Mouse (Mus musculus): Measurements from ENCODE around the gene Lipt1. TPM values are rescaled to one million over a fixed set of nuclear protein-coding genes. Genes with fewer than 3 reads are reported as not detected.

Lipt1 gene
- total RNA-seq, 2 experiments from 2014 or later, result 6.8 to 7.4 TPM

- no peak for DNase-seq (ENCODE audit: low spot score in 2 of 2)
These were observed 23.1 kb downstream of the Lipt1 start for GRCm38 (mm10) chr1:37894606-37895005.

GRCm38 (mm10) chr1:37899816-37900215 lies 28.3 kb downstream of the Lipt1 start:
- no peak for DNase-seq (ENCODE audit: low spot score in 2 of 2)

DNA sequence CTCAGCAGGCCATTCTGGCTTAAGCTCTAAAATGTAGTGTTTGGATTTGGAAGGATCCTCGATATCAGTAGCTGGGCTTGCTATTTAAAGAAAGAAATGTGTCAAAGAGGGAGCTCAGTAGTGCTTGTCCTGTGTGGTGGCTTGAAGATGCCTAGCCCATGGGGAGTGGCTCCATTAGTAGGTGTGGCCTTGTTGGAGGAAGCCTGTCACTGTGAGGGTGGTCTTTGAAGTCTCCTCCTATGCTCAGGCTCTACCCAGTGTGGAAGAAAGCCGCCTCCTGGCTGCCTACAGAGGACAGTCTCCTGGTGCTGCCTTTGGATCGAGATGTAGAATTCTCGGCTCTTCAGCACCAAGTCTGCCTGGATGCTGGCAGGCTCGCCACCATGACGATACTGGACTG lies 28.8 kb downstream of the Lipt1 start:
- DNase-seq (ENCODE audit: low spot score in 2 of 2), result no peak

DNA sequence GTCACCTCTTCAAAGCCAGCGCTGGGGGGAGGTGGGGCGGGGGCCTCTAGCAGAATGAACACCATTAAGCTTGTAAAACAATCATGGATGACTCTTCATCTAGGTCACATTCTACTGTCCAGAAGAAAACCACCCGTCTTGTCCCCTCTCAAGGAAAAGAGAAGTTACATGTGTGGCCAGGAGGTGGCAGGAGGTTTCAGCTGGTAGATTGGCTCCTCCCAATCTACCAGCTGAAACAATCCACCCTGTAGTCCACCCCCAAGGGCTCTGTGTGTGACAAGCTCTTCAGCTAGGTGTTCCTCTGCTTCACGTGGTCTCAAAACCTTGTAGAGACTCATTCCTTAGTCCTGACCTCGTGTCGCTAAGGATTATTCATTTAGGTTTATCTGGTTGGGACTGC lies 31.6 kb downstream of the Lipt1 start:
- DNase-seq (ENCODE audit: low spot score in 2 of 2), result no peak

- no peak for DNase-seq (ENCODE audit: low spot score in 2 of 2)
These were observed 41.2 kb downstream of the Lipt1 start for GRCm38 (mm10) chr1:37912751-37913150.

DNA sequence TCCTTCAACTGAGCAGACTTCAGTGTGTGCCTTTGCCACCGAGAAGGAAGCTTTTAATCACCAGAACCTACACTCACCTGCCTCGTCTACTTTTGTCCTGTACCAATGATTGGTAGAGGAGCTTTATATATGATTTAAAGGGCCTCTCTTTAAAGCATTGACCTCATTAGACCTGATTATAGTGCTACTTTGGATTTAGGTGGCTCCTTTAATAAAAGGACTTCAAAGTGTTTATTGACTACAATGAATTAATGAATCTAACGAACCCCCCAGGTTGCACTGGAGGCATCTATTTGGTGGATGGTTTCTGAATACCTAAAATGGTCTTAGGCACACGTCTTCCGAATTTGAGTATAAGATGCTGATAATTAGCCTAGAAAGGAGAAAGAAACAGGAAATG lies 44.9 kb downstream of the Lipt1 start, which contains the start of gene Lyg2:
TSS of gene Lyg2 (minus strand) at position 101 of the 400 bp plus-strand sequence.
- DNase-seq (ENCODE audit: low spot score in 2 of 2), result no peak

DNA sequence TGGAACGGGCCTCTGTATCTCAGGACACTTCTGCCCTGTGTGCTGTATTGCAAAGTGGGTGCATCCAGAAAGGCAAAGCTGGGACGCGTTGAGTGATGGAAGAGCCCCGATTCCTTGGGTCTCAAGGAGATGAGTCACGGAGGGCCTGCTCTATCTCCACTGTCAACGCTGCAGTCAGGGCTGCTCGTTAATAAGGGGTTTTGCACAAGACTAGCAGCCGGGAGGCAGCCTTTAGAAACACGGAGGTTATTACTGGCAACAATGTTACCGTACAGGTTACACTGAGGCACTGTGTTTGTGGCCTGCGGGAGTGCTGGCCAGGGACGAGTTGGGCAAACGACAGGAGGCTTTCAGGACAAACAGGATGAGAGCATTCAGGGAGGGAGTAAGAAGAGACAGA lies 46.1 kb downstream of the Lipt1 start:
- DNase-seq (ENCODE audit: low spot score in 2 of 2), result no peak

DNA sequence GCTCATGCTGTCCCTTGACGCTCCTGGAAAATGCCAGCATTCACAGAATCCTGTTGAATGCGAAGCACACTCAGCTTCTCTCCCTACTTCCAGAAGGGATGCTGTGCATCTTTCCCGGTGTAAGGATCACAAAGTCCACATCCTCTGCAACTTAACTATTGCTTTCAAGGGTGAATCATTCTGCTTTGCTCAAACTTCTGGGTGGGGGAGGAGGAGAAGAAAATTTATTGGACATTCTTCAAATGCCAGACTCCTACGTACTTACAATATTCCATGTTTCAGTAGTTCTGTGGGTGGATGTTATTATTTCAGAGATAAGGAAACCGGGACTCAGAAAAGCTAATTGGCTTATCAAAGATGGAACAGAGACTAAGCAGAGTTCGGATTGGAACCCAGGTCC lies 46.6 kb downstream of the Lipt1 start:
- no peak for DNase-seq (ENCODE audit: low spot score in 2 of 2)

GRCm38 (mm10) chr1:37922536-37922935 lies 51.0 kb downstream of the Lipt1 start:
- no peak for DNase-seq (ENCODE audit: low spot score in 2 of 2)

Other genes with a start within 250 kb of the Lipt1 start
- gene 2010300C02Rik, start 151.7 kb upstream of the Lipt1 start, total RNA-seq (2021), result under 1 TPM; 0.59 to 0.65 TPM
- gene Tsga10, start 5.3 kb upstream of the Lipt1 start, total RNA-seq (2021), result 1 to 10 TPM; 4.7 to 5.4 TPM
- gene Mitd1, start 18.7 kb downstream of the Lipt1 start, total RNA-seq (2021), result 1 to 10 TPM; 7.1 to 7.6 TPM
- 100 to 1,000 TPM; 233 to 247 TPM for gene Mrpl30, start 18.7 kb downstream of the Lipt1 start, total RNA-seq (2021)
- gene Lyg2, start 44.8 kb downstream of the Lipt1 start, total RNA-seq (2021), result not detected
- gene Lyg1, start 86.0 kb downstream of the Lipt1 start, total RNA-seq (2021), result not detected
- 10 to 100 TPM; 60.7 to 61.4 TPM for gene Txndc9, start 126.2 kb downstream of the Lipt1 start, total RNA-seq (2021)
- gene Eif5b, start 126.3 kb downstream of the Lipt1 start, total RNA-seq (2021), result 10 to 100 TPM; 36.4 to 37.3 TPM

Data from gastrocnemius, postnatal 4 days (tissue).